Mouse (Mus musculus) thymus, adult 2 months (tissue): ENCODE data around the gene Swap70.

Source experiments
- CTCF ChIP-seq: fragments of 200-500 bp; IDR thresholded peaks from 2 replicates; pipeline ENCODE4 v1.5.1; 2012; ENCODE audit warnings: mild to moderate bottlenecking, control low read depth, low read length, moderate library complexity, borderline replicate concordance; ENCODE audit not compliant: control insufficient read depth, poor library complexity, insufficient read depth; ENCODE audit errors: extremely low read depth
- POLR2A ChIP-seq: fragments of 200-500 bp; IDR thresholded peaks from 2 replicates; pipeline ENCODE4 v1.6.1; 2012; ENCODE audit warnings: mild to moderate bottlenecking, low read length, control low read depth, moderate library complexity; ENCODE audit not compliant: control insufficient read depth, poor library complexity, insufficient read depth; ENCODE audit errors: extremely low read depth

DNA sequence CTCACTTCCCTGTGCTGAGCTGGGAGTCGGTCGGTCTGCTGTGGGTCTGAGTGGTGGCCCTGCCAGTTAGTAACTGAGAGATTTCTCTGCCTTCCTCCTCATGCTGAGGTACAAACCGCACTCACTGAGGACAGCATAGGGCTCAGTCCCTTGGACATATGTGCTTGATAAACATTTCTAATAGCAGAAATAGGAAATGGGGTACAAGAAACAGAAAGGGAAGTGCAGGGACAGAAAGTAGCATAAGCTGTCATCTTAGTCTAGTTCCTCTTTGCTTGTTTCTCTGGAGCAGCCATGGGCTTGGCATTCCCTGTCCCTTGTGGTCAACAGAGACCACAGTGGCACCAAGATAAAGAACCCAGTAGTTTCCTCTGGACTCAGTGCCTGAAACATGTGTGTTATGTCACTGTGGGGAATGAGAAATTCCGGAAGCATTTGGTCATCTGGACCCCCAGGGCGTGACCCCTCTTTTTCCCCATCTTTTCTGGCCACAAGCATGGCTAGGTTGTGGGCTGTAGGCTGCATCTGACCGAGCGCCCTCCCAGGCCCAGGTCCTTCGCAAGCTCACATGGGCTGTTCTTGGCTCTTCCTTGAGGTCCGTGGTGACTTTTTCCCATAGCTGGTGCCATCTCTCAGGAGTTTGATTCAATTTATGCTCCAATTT lies 92.0 kb downstream of the Swap70 start:
- TF ChIP-seq POLR2A (no peak), CTCF (no peak)
